Mouse (Mus musculus) heart, embryonic 13.5 days (tissue): ENCODE measurements around the gene Coro1a. TPM values are rescaled to one million over a fixed set of nuclear protein-coding genes. Genes with fewer than 3 reads are reported as not detected.
A peak's percentile ranks its signal among the peaks of the same experiment; 100 is the strongest.

Experiments
- ATAC-seq: fragments of 200-750 bp; cut with Nextera tagmentation; 2 replicates; pipeline ENCODE4 v1.8.0; 2017; ENCODE audit warnings: moderate TSS enrichment; ENCODE audit not compliant: insufficient number of reproducible peaks, low FRiP score, low TSS enrichment; ENCODE audit errors: extremely low read depth
- H3K27ac ChIP-seq: fragments of 300-500 bp; sonication (generic); replicated peaks from 2 replicates; pipeline ENCODE4 v1.5.1; 2015; ENCODE audit warnings: moderate library complexity, mild to moderate bottlenecking, inconsistent platforms
- H3K27me3 ChIP-seq: fragments of 300-500 bp; sonication (generic); replicated peaks from 2 replicates; pipeline ENCODE4 v1.6.1; 2015; ENCODE audit warnings: mild to moderate bottlenecking, inconsistent platforms
- H3K36me3 ChIP-seq: fragments of 300-500 bp; sonication (generic); 2 replicates; pipeline ENCODE4 v1.6.1; 2015; ENCODE audit warnings: mild to moderate bottlenecking, inconsistent platforms
- H3K4me1 ChIP-seq: fragments of 300-500 bp; sonication (generic); 2 replicates; pipeline ENCODE4 v1.6.1; 2015; ENCODE audit warnings: inconsistent platforms
- H3K4me2 ChIP-seq: fragments of 300-500 bp; sonication (generic); 2 replicates; pipeline ENCODE4 v1.6.1; 2015; ENCODE audit warnings: inconsistent platforms, mild to moderate bottlenecking, moderate library complexity
- H3K4me3 ChIP-seq: fragments of 300-500 bp; sonication (generic); 2 replicates; pipeline ENCODE4 v1.5.1; 2015; ENCODE audit warnings: moderate library complexity, mild to moderate bottlenecking, inconsistent platforms
- H3K9ac ChIP-seq: fragments of 300-500 bp; sonication (generic); 2 replicates; pipeline ENCODE4 v1.6.1; 2015; ENCODE audit warnings: inconsistent platforms, mild to moderate bottlenecking, moderate library complexity
- H3K9me3 ChIP-seq: fragments of 300-500 bp; sonication (generic); 2 replicates; pipeline ENCODE4 v1.6.1; 2016; ENCODE audit warnings: inconsistent platforms
- WGBS: fragments of 180-500 bp; shearing (Covaris S2); methylation state at CpG from one replicate; pipeline ENCODE4 v1.1.7; 2015; ENCODE audit warnings: mixed read lengths; 5-methylcytosine and 5-hydroxymethylcytosine counted together
- polyA plus RNA-seq: library from polyadenylated mRNA; unstranded; fragments of >200 nt; fragmentation: Nextera tagmentation; extraction: Ambion mirVana; gene quantifications from 2 replicates; pipeline ENCODE4 v1.2.1, GENCODE M21; 2015

Coro1a gene
- polyA plus RNA-seq, 1 experiment from 2014 or later, result 16.6 TPM

DNA sequence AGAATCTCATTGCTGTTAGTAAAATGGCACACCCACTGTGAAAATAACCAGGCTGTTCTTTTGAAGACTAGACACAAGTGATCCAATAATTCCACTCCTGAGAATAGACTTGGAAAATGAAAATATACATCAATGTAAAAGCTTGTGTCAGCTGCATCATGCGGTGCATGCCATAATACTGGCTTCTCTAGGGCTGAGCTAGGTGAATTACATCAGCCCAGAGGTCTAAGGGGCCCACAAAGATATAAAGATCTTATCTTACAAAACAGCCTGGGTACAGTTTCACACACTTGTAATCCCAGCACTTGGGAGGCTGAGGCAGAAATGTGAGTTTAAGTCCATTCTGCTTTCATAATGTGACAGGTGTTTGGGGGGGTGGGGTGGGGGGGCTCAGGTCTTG, 50.1 kb downstream of the Coro1a start:
- Histone ChIP-seq H3K27me3 (no peaks in the 10 kb centered on the region), H3K27ac (no peak overlapping the region), H3K9ac (no peak overlapping the region), H3K4me1 (0 out of 2 replicates have a peak, but pooled peaks cover 4% of the 10 kb centered on the region), H3K36me3 (peaks cover 6% of the 10 kb centered on the region; the same call in 1 of the 2 replicates), H3K4me3 (no peak overlapping the region), H3K4me2 (no peak overlapping the region), H3K9me3 (no peaks in the 10 kb centered on the region)
- ATAC-seq, result no peak
- 80% methylated on average over 1 of the region's 1 CpGs for WGBS

DNA sequence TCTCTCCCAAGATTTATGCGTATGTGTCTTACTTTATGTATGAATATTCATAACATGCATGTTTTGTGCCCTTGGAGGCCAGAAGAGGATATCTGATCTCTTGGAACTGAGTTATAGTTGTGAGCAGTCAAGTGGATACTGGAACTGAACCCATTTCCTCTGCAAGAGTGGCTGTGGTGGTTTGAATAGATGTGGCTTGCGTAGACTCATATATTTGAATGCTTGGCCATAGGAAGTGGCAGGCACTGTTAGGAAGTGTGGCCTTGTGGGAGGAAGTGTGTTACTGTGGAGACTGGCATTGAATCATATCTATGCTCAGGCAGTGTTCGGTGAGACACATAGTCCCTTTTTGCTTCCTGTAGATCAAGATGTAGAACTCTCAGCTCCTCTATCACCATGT, 51.9 kb downstream of the Coro1a start:
- H3K9me3 ChIP-seq, result no peaks in the 10 kb centered on the region
- H3K27ac ChIP-seq, result 0 out of 2 replicates have a peak overlapping the region, but pooled peaks have one; percentile 32
- 83% methylated on average over 3 of the region's 3 CpGs for WGBS
- H3K9ac ChIP-seq, result no peak overlapping the region
- no peaks in the 10 kb centered on the region for H3K36me3 ChIP-seq
- H3K4me1 ChIP-seq, result peaks cover 7% of the 10 kb centered on the region; the same call in 1 of the 2 replicates
- no peak overlapping the region for H3K4me2 ChIP-seq
- no peak overlapping the region for H3K4me3 ChIP-seq
- ATAC-seq, result no peak
- H3K27me3 ChIP-seq, result no peaks in the 10 kb centered on the region

DNA sequence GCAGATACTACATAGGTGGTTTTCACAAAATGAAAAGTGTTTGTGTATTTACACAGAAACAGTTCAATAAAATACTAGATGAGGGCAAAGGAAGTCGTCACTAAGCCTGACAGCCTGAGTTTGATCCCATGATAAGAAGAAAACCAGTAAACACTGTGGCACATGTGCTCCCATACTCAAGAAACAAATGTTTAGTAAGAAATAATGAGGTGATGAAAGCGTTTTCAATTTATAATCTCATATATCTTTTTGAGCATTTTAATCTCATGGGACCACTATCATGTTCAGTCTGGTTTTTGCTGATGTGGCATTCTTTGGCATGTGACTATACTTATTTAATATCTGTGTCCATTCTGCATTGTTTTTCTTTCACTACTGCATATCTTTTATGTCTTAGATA, 53.6 kb downstream of the Coro1a start:
- Histone ChIP-seq H3K4me3 (no peak overlapping the region), H3K4me2 (no peak overlapping the region), H3K9ac (no peak overlapping the region), H3K27me3 (no peaks in the 10 kb centered on the region), H3K27ac (no peak overlapping the region), H3K4me1 (peaks cover 16% of the 10 kb centered on the region), H3K9me3 (no peaks in the 10 kb centered on the region), H3K36me3 (no peaks in the 10 kb centered on the region)
- ATAC-seq, result no peak
- 70% methylated on average over 2 of the region's 2 CpGs for WGBS

DNA sequence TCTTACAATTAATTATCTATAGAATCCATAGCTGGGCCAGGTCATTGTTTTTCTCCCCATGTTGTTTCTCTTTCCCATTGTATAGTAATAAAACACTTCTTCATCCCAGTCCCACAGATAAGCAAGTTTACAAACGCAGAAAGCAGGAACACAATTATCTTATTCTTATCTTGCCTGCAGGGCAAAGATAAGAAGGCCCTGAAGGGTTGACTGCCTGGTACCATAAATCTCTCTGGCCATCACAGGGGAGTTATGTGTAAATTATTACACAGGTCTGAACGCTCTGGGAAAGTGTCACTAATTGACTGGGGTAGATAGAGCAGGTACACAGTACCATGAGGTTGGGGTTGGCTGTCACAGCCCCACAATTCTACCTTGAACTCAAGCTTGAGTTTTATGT, 56.7 kb downstream of the Coro1a start:
- Histone ChIP-seq H3K36me3 (no peaks in the 10 kb centered on the region), H3K9me3 (no peaks in the 10 kb centered on the region), H3K4me1 (peaks cover 23% of the 10 kb centered on the region), H3K27ac (no peak overlapping the region), H3K4me3 (no peak overlapping the region), H3K9ac (no peak overlapping the region), H3K4me2 (no peak overlapping the region), H3K27me3 (no peaks in the 10 kb centered on the region)
- WGBS, result 38% methylated on average over 2 of the region's 2 CpGs
- no peak for ATAC-seq

Other genes starting within 250 kb of the Coro1a start
- 1.3 and 2.2 TPM in 2 replicates for gene Atp2a1, start 244.7 kb downstream of the Coro1a start, polyA plus RNA-seq
- gene Sh2b1, start 232.4 kb downstream of the Coro1a start, polyA plus RNA-seq, result 40.7 and 41.2 TPM in 2 replicates
- gene Tufm, start 220.4 kb downstream of the Coro1a start, polyA plus RNA-seq, result 160 and 181 TPM in 2 replicates
- gene Atxn2l, start 204.3 kb downstream of the Coro1a start, polyA plus RNA-seq, result 32.8 and 36.1 TPM in 2 replicates
- gene Eif3c, start 141.4 kb downstream of the Coro1a start, polyA plus RNA-seq, result 129 and 135 TPM in 2 replicates
- gene Apobr, start 122.8 kb downstream of the Coro1a start, polyA plus RNA-seq, result 0.15 and 0.33 TPM in 2 replicates
- 19.4 and 22.1 TPM in 2 replicates for gene Cln3, start 122.0 kb downstream of the Coro1a start, polyA plus RNA-seq
- gene Il27, start 112.8 kb downstream of the Coro1a start, polyA plus RNA-seq, result not detected in 2 replicates
- gene Nupr1, start 76.9 kb downstream of the Coro1a start, polyA plus RNA-seq, result 6.2 and 9.3 TPM in 2 replicates
- 27.7 and 28.8 TPM in 2 replicates for gene Sgf29, start 58.5 kb downstream of the Coro1a start, polyA plus RNA-seq
- gene Sult1a1, start 31.4 kb downstream of the Coro1a start, polyA plus RNA-seq, result 5.8 and 6.2 TPM in 2 replicates
- 109 and 124 TPM in 2 replicates for gene Bola2, start 12.4 kb downstream of the Coro1a start, polyA plus RNA-seq
- 6.9 and 7.1 TPM in 2 replicates for gene Slx1b, start 12.0 kb downstream of the Coro1a start, polyA plus RNA-seq
- gene Mapk3, start 51.8 kb upstream of the Coro1a start, polyA plus RNA-seq, result 57.5 and 65.5 TPM in 2 replicates
- gene Gdpd3, start 58.5 kb upstream of the Coro1a start, polyA plus RNA-seq, result 1.2 and 1.4 TPM in 2 replicates
- gene Ypel3, start 69.2 kb upstream of the Coro1a start, polyA plus RNA-seq, result 79.1 and 86.2 TPM in 2 replicates
- 0.32 and 0.33 TPM in 2 replicates for gene Tbx6, start 73.7 kb upstream of the Coro1a start, polyA plus RNA-seq
- gene Ppp4c, start 84.7 kb upstream of the Coro1a start, polyA plus RNA-seq, result 151 and 166 TPM in 2 replicates
- 0.29 and 0.32 TPM in 2 replicates for gene Fam57b, start 89.9 kb upstream of the Coro1a start, polyA plus RNA-seq
- not detected in 2 replicates for gene 4930451I11Rik, start 123.9 kb upstream of the Coro1a start, polyA plus RNA-seq
- 0.15 and 0.17 TPM in 2 replicates for gene Doc2a, start 139.6 kb upstream of the Coro1a start, polyA plus RNA-seq
- gene Hirip3, start 154.2 kb upstream of the Coro1a start, polyA plus RNA-seq, result 18.8 and 23.1 TPM in 2 replicates
- 55.6 and 55.8 TPM in 2 replicates for gene Ino80e, start 154.6 kb upstream of the Coro1a start, polyA plus RNA-seq
- 31.8 and 32.1 TPM in 2 replicates for gene Taok2, start 176.9 kb upstream of the Coro1a start, polyA plus RNA-seq
- 20.4 and 21.5 TPM in 2 replicates for gene Tmem219, start 215.1 kb upstream of the Coro1a start, polyA plus RNA-seq
- gene Kctd13, start 221.1 kb upstream of the Coro1a start, polyA plus RNA-seq, result 13.1 and 14.0 TPM in 2 replicates
- 0.20 TPM in 2 replicates for gene Asphd1, start 241.8 kb upstream of the Coro1a start, polyA plus RNA-seq
- gene Sez6l2, start 242.8 kb upstream of the Coro1a start, polyA plus RNA-seq, result 0.19 and 0.73 TPM in 2 replicates